23 mouse cellular contexts compared by ENCODE assay signal in the genomic region with DNA sequence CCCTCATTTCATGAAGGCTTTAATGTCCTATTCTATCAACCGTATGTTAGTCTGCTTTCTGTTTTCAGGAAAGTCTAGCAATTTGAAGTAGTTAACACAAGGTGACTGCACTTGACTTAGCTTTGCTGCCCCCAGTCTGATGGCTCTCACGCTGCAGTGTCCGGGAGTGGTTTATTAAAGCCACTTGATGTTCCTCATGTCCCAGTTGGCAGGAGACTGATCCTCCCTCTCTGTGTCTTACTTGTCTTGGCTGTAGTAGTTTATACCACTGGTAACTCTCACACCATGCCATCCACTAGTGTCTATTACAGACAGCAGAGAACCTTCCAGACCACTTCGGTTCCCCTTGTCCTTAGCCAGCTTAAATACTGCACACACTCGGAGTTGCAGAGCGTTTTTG.
DNase-seq lines count a peak whose midpoint lies in the region; ATAC-seq lines count a peak whose summit lies in the region.
"Had no signal": no experiment of that assay in that cellular context is flagged by ENCODE, and none has a peak within 500 bp of the region (broad histone marks: within the 10 kb centered on the region; RNA-seq: fewer than 3 reads in every experiment).

No protein-coding gene starts in this region.

- WGBS in embryonic facial prominence, embryonic 15.5 days = 83% methylated on average over 6 of the region's 6 CpGs
- WGBS in embryonic facial prominence, embryonic 10.5 days = 89% methylated on average over 6 of the region's 6 CpGs
- WGBS in neural tube, embryonic 15.5 days = 89% methylated on average over 6 of the region's 6 CpGs

- peak overlapping the region; percentile 5; the same call in 1 of the 2 replicates for H3K27ac ChIP-seq in embryonic facial prominence, embryonic 15.5 days (replicated peaks)
- no peak overlapping the region for H3K27ac ChIP-seq in embryonic facial prominence, embryonic 10.5 days (replicated peaks)
- H3K27ac ChIP-seq in neural tube, embryonic 15.5 days (replicated peaks) = no peak overlapping the region
- H3K27ac ChIP-seq: forebrain, embryonic 10.5 days; heart, embryonic 10.5 days; hindbrain, embryonic 13.5 days; hindbrain, postnatal 0 days had no signal

- H3K27me3 ChIP-seq in embryonic facial prominence, embryonic 15.5 days = no peaks in the 10 kb centered on the region
- H3K27me3 ChIP-seq in embryonic facial prominence, embryonic 10.5 days (replicated peaks; ENCODE audit: low read depth, poor library complexity, severe bottlenecking) = no peaks in the 10 kb centered on the region
- no peaks in the 10 kb centered on the region for H3K27me3 ChIP-seq in neural tube, embryonic 15.5 days (replicated peaks)
- H3K27me3 ChIP-seq: hindbrain, embryonic 13.5 days had no signal

- no peak overlapping the region for H3K9ac ChIP-seq in embryonic facial prominence, embryonic 15.5 days
- no peak overlapping the region for H3K9ac ChIP-seq in neural tube, embryonic 15.5 days (replicated peaks)
- H3K9ac ChIP-seq: hindbrain, embryonic 13.5 days had no signal

- no peak for ATAC-seq in embryonic facial prominence, embryonic 15.5 days (ENCODE audit: insufficient number of reproducible peaks, low FRiP score, low TSS enrichment, low read depth)
- no peak for ATAC-seq in neural tube, embryonic 15.5 days (ENCODE audit: low FRiP score)
- ATAC-seq: CD4-positive, CD25-positive, alpha-beta regulatory T cell, adult 4 months; forebrain, embryonic 14.5 days; hindbrain, postnatal 0 days had no signal

- no peak overlapping the region for H3K4me2 ChIP-seq in embryonic facial prominence, embryonic 15.5 days (replicated peaks)
- H3K4me2 ChIP-seq in neural tube, embryonic 15.5 days = no peak overlapping the region
- H3K4me2 ChIP-seq: hindbrain, embryonic 13.5 days had no signal

- H3K9me3 ChIP-seq in embryonic facial prominence, embryonic 15.5 days (replicated peaks) = no peaks in the 10 kb centered on the region
- no peaks in the 10 kb centered on the region for H3K9me3 ChIP-seq in embryonic facial prominence, embryonic 10.5 days
- H3K9me3 ChIP-seq in neural tube, embryonic 15.5 days (replicated peaks) = no peaks in the 10 kb centered on the region
- H3K9me3 ChIP-seq: forebrain, embryonic 10.5 days; heart, embryonic 10.5 days; hindbrain, embryonic 13.5 days had no signal

- no peak overlapping the region for H3K4me3 ChIP-seq in embryonic facial prominence, embryonic 15.5 days (replicated peaks)
- no peak overlapping the region for H3K4me3 ChIP-seq in embryonic facial prominence, embryonic 10.5 days
- no peak overlapping the region for H3K4me3 ChIP-seq in neural tube, embryonic 15.5 days (replicated peaks)
- H3K4me3 ChIP-seq: erythroblast, embryonic 14.5 days; forebrain, embryonic 10.5 days; heart, embryonic 10.5 days; hindbrain, embryonic 13.5 days had no signal

- DNase-seq in embryonic facial prominence, embryonic 10.5 days (ENCODE audit: low spot score) = no peak
- DNase-seq in heart, adult 18-20 months = peak; percentile 11 to 28
- DNase-seq in heart, adult 8-10 months (ENCODE audit: low spot score) = no peak
- peak; percentile 8 for DNase-seq in neural tube, embryonic 10.5 days (ENCODE audit: extremely low spot score, low spot score)
- no peak for DNase-seq in kidney, postnatal 36 days
- DNase-seq: adrenal gland, postnatal 14 days; B cell, adult 2 months; cerebellum, adult 18-20 months; cerebellum, adult 9-11 months; cerebellum, postnatal 36 days; gastrocnemius, postnatal 14 days; heart, postnatal 14 days; kidney, adult 11 months had no signal

- H3K4me1 ChIP-seq in embryonic facial prominence, embryonic 15.5 days = peaks cover 8% of the 10 kb centered on the region; the same call in 1 of the 2 replicates
- H3K4me1 ChIP-seq in embryonic facial prominence, embryonic 10.5 days = peaks cover 5% of the 10 kb centered on the region; the same call in 1 of the 2 replicates
- H3K4me1 ChIP-seq in neural tube, embryonic 15.5 days = 0 out of 2 replicates have a peak, but pooled peaks cover 3% of the 10 kb centered on the region
- H3K4me1 ChIP-seq: hindbrain, embryonic 13.5 days had no signal

- no peaks in the 10 kb centered on the region for H3K36me3 ChIP-seq in embryonic facial prominence, embryonic 15.5 days
- H3K36me3 ChIP-seq in embryonic facial prominence, embryonic 10.5 days (replicated peaks) = no peaks in the 10 kb centered on the region
- H3K36me3 ChIP-seq in neural tube, embryonic 15.5 days = no peaks in the 10 kb centered on the region
- H3K36me3 ChIP-seq: forebrain, embryonic 10.5 days; G1E; heart, embryonic 10.5 days; hindbrain, embryonic 13.5 days had no signal

Comparison
In these comparisons a context has a peak if more than half of its experiments do, and no peak if none do; other contexts are left out.
1. DNase-seq: peak in heart, adult 18-20 months (2 of 2) and neural tube, embryonic 10.5 days (single experiment); none in embryonic facial prominence, embryonic 10.5 days (single experiment), heart, adult 8-10 months (single experiment) and kidney, postnatal 36 days (0 of 2).